Mouse (Mus musculus): ENCODE measurements around the gene Arl6. TPM values are rescaled to one million over a fixed set of nuclear protein-coding genes. Genes with fewer than 3 reads are reported as not detected.

Gene Arl6
- total RNA-seq, 2 experiments from 2014 or later = 31.0 to 33.2 TPM

- Histone ChIP-seq H3K4me3 (no peak overlapping the region), H3K27ac (no peak overlapping the region)
- DNase-seq (ENCODE audit: extremely low spot score in 1 of 2, low spot score in 2 of 2) = no peak
- intact Hi-C loops (cut with DNase I) = no loop called here
- no peak for TF ChIP-seq CTCF (IDR thresholded peaks at IDR 0.05)
Observed at GRCm38 (mm10) chr16:59586276-59586675, 52.9 kb downstream of the Arl6 start.

GRCm38 (mm10) chr16:59585706-59586244 lies 53.4 kb downstream of the Arl6 start:
- Histone ChIP-seq H3K27ac (no peak overlapping the region), H3K4me3 (no peak overlapping the region)
- DNase-seq (ENCODE audit: extremely low spot score in 1 of 2, low spot score in 2 of 2) = no peak
- TF ChIP-seq CTCF (IDR thresholded peaks at IDR 0.05) = no peak
- intact Hi-C loops (cut with DNase I) = no loop called here

DNA sequence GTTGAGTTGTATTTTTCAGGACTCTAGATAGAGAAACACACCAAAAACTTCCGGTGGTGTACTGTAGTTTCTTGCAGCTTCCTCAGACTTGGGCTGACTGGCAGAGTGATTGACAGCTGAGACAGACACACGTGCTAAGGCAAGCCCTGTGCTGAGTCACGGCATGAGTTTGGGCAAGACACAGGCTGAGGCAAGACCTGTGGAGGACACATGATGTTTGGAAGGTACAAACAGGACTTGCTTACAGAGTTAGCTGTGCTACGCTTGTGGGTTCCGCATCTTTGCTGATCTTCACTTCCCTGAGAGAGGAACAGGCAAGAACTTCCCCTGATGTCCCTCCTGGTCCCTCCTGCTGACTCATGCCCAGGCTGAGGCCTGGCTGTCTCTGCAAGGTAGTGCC lies 55.7 kb downstream of the Arl6 start:
- TF ChIP-seq CTCF (IDR thresholded peaks at IDR 0.05) = no peak
- Histone ChIP-seq H3K27ac (no peak overlapping the region), H3K4me3 (no peak overlapping the region)
- intact Hi-C loops (cut with DNase I) = no loop called here
- DNase-seq (ENCODE audit: extremely low spot score in 1 of 2, low spot score in 2 of 2) = no peak

DNA sequence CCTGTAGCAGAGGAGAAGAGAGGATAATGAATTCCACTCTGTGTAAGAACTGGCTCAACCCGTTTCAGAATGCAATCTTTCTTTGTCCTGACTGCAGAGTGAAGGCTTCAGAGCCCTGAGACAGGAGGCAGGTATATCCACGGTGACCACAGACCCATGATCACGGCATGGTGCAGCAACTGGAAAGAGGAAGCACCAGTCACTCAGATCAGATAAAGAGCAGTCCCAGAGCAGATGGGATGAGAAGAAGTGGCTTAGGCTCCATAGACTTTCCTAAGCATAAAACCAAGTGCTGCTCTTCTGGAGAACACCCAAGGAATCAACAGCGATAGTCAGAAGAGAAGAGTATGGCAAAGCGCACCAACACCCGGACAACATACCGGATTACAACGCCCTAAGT lies 60.0 kb downstream of the Arl6 start:
- no peak for TF ChIP-seq CTCF (IDR thresholded peaks at IDR 0.05)
- no peak overlapping the region for H3K27ac ChIP-seq
- DNase-seq (ENCODE audit: extremely low spot score in 1 of 2, low spot score in 2 of 2) = peak in 1 of 2 experiments; percentile 5
- intact Hi-C loops (cut with DNase I) = no loop called here
- H3K4me3 ChIP-seq = no peak overlapping the region

DNA sequence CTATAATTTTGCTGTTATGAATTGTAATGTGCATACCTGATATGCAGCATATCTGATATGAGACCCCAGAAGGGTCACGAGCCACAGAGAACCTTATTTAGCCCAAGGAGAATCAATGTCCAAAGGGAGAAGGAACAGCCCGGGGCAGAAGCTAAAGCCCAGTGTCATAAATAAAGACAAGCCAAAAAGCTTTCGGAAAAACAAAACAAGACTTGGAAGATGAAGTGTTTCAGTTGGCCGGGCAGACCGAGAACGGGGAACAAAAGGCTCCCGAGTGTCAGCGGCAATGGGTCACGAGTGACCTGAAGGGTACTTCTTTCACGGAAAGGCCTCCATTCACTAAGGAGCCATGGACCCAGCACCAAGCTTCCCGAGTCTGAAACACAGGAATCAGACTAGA lies 65.2 kb downstream of the Arl6 start:
- Histone ChIP-seq H3K27ac (no peak overlapping the region), H3K4me3 (no peak overlapping the region)
- DNase-seq (ENCODE audit: extremely low spot score in 1 of 2, low spot score in 2 of 2) = no peak
- intact Hi-C loops (cut with DNase I) = no loop called here
- TF ChIP-seq CTCF (IDR thresholded peaks at IDR 0.05) = no peak

- intact Hi-C loops (cut with DNase I) = no loop called here
- H3K27ac ChIP-seq = no peak overlapping the region
- DNase-seq (ENCODE audit: extremely low spot score in 1 of 2, low spot score in 2 of 2) = no peak
- H3K4me3 ChIP-seq = no peak overlapping the region
- no peak for TF ChIP-seq CTCF (IDR thresholded peaks at IDR 0.05)
Observed at GRCm38 (mm10) chr16:59572685-59573084, 66.5 kb downstream of the Arl6 start.

GRCm38 (mm10) chr16:59570807-59571206 lies 68.4 kb downstream of the Arl6 start:
- no peak for TF ChIP-seq CTCF (IDR thresholded peaks at IDR 0.05)
- Histone ChIP-seq H3K4me3 (no peak overlapping the region), H3K27ac (no peak overlapping the region)
- intact Hi-C loops (cut with DNase I) = no loop called here
- DNase-seq (ENCODE audit: extremely low spot score in 1 of 2, low spot score in 2 of 2) = no peak

GRCm38 (mm10) chr16:59569837-59570236 lies 69.4 kb downstream of the Arl6 start:
- Histone ChIP-seq H3K4me3 (no peak overlapping the region), H3K27ac (no peak overlapping the region)
- no peak for TF ChIP-seq CTCF (IDR thresholded peaks at IDR 0.05)
- no peak for DNase-seq (ENCODE audit: extremely low spot score in 1 of 2, low spot score in 2 of 2)
- intact Hi-C loops (cut with DNase I) = no loop called here

GRCm38 (mm10) chr16:59567721-59568381 lies 71.3 kb downstream of the Arl6 start:
- Histone ChIP-seq H3K4me3 (no peak overlapping the region), H3K27ac (peak overlapping the region; percentile 53; the same call in 1 of the 2 replicates)
- TF ChIP-seq CTCF (IDR thresholded peaks at IDR 0.05) = no peak; the same call in 1 of the 2 replicates
- no peak for DNase-seq (ENCODE audit: extremely low spot score in 1 of 2, low spot score in 2 of 2)
- intact Hi-C loops (cut with DNase I) = no loop called here

GRCm38 (mm10) chr16:59566437-59566836 lies 72.8 kb downstream of the Arl6 start:
- no peak for TF ChIP-seq CTCF (IDR thresholded peaks at IDR 0.05)
- Histone ChIP-seq H3K27ac (no peak overlapping the region), H3K4me3 (no peak overlapping the region)
- DNase-seq (ENCODE audit: extremely low spot score in 1 of 2, low spot score in 2 of 2) = no peak
- intact Hi-C loops (cut with DNase I) = no loop called here

DNA sequence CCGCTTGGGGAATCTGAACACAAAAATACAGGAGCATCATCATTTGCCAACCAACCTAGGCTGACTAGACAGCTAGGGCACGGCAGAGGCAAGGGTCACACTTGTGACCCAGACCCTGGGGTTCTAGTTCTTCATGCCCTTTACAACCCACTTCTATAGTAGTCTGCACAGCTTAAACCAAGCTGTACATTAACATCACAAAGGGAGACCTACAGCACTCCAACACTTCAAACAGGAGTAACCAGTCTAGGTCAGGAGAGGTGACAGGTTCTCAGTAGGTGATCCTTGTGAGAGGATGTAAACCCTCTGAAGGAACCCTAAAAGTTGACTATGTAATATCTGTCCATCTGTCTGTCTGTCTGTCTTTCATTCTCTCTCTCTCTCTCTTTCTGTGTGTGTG lies 73.6 kb downstream of the Arl6 start:
- intact Hi-C loops (cut with DNase I) = no loop called here
- Histone ChIP-seq H3K27ac (no peak overlapping the region), H3K4me3 (no peak overlapping the region)
- no peak for DNase-seq (ENCODE audit: extremely low spot score in 1 of 2, low spot score in 2 of 2)
- TF ChIP-seq CTCF (IDR thresholded peaks at IDR 0.05) = no peak

DNA sequence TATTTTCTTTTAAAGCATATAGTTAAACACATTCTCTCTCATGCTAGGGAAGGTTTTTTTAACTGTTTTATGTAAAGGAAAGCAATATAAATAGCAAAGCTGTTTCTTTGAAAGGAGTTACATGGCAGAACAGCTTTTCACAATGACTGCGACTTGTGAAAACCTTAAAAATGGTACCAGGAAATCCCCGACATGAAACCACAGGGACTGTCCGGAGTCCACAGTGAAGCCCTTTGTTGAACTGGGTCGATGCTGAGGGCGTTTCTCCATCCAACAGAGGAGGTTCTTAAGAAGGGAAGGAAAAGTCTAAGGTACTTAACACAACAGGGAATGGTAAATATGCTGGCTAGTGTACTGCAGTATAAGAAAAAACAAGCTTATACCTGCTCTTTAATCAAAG lies 75.2 kb downstream of the Arl6 start:
- H3K27ac ChIP-seq = no peak overlapping the region
- TF ChIP-seq CTCF (IDR thresholded peaks at IDR 0.05) = no peak
- intact Hi-C loops (cut with DNase I) = no loop called here
- no peak overlapping the region for H3K4me3 ChIP-seq
- DNase-seq (ENCODE audit: extremely low spot score in 1 of 2, low spot score in 2 of 2) = no peak

Other genes starting within 250 kb of the Arl6 start
- under 1 TPM in 1 of 2 experiments, not detected in 1; 0.07 TPM for gene Gabrr3, start 232.1 kb downstream of the Arl6 start, total RNA-seq (2021)
- gene Riox2, start 167.6 kb downstream of the Arl6 start, total RNA-seq (2021) = 10 to 100 TPM; 12.7 to 15.9 TPM
- gene Crybg3, start 38.4 kb downstream of the Arl6 start, total RNA-seq (2021) = 1 to 10 TPM; 4.9 TPM